Mouse (Mus musculus) bone marrow macrophage, adult 2 months (primary cell): ENCODE results near the gene Dirc2.

Experiments
- CTCF ChIP-seq: IDR thresholded peaks from 2 replicates; pipeline ENCODE4 v1.5.1; 2012; ENCODE audit warnings: low read depth, mild to moderate bottlenecking, low read length, moderate library complexity
- POLR2A ChIP-seq: IDR thresholded peaks from 2 replicates; pipeline ENCODE4 v1.6.1; 2012; ENCODE audit warnings: mild to moderate bottlenecking, low read depth, low read length, borderline replicate concordance

GRCm38 (mm10) chr16:35678476-35678875 is 90.7 kb downstream of the Dirc2 start:
- TF ChIP-seq POLR2A (no peak), CTCF (no peak)
